Mouse (Mus musculus) embryonic fibroblast, embryonic 13.5 days (primary cell): ENCODE results near the gene Med24. TPM values are rescaled to one million over a fixed set of nuclear protein-coding genes. Genes with fewer than 3 reads are reported as not detected.

ENCODE experiments used
- H3K27ac ChIP-seq: 2 replicates; pipeline ENCODE4 v1.5.1; 2012; ENCODE audit warnings: low read length, control low read depth, inconsistent platforms; ENCODE audit not compliant: insufficient read depth
- H3K4me1 ChIP-seq: 2 replicates; pipeline ENCODE4 v1.6.1; 2011; ENCODE audit warnings: low read length; ENCODE audit not compliant: control insufficient read depth, insufficient read depth
- H3K4me3 ChIP-seq: 2 replicates; pipeline ENCODE4 v1.5.1; 2011; ENCODE audit warnings: mild to moderate bottlenecking, control low read depth, low read length; ENCODE audit not compliant: insufficient read depth
- CTCF ChIP-seq: IDR thresholded peaks from 2 replicates; pipeline ENCODE4 v1.5.1; 2011; ENCODE audit warnings: mild to moderate bottlenecking, control low read depth, low read length, moderate library complexity, borderline replicate concordance; ENCODE audit not compliant: insufficient read depth
- POLR2A ChIP-seq: IDR thresholded peaks from 2 replicates; pipeline ENCODE4 v1.6.1; 2011; ENCODE audit warnings: low read depth, mild to moderate bottlenecking, control low read depth, low read length, moderate library complexity
- polyA plus RNA-seq: library from polyadenylated mRNA; stranded (reverse); fragments of >200 nt; gene quantifications from 2 replicates; pipeline ENCODE4 v1.2.4, GENCODE M21; 2011; ENCODE audit warnings: low read depth; ENCODE audit not compliant: missing spikeins, insufficient read length

Med24 gene
- polyA plus RNA-seq, 1 experiment, result 58.1 TPM

- Histone ChIP-seq H3K4me1 (peaks cover 16% of the 10 kb centered on the region), H3K27ac (no peak overlapping the region), H3K4me3 (no peak overlapping the region)
- TF ChIP-seq POLR2A, result no peak
- TF ChIP-seq CTCF, result no peak
Observed at GRCm38 (mm10) chr11:98765421-98766309, 36.4 kb upstream of the Med24 start.

GRCm38 (mm10) chr11:98764746-98765145 is 35.5 kb upstream of the Med24 start:
- Histone ChIP-seq H3K4me1 (peaks cover 16% of the 10 kb centered on the region), H3K4me3 (no peak overlapping the region), H3K27ac (no peak overlapping the region)
- TF ChIP-seq CTCF, result no peak

GRCm38 (mm10) chr11:98764091-98764490 is 34.9 kb upstream of the Med24 start:
- TF ChIP-seq POLR2A, result no peak
- no peak for TF ChIP-seq CTCF
- Histone ChIP-seq H3K4me1 (peaks cover 16% of the 10 kb centered on the region), H3K4me3 (no peak overlapping the region), H3K27ac (no peak overlapping the region)

- Histone ChIP-seq H3K4me1 (peaks cover 16% of the 10 kb centered on the region), H3K4me3 (no peak overlapping the region), H3K27ac (peak overlapping the region; percentile 41)
- TF ChIP-seq CTCF, result no peak
- TF ChIP-seq POLR2A, result no peak
Observed at GRCm38 (mm10) chr11:98763502-98763861, 34.2 kb upstream of the Med24 start.

GRCm38 (mm10) chr11:98762756-98763501 is 33.7 kb upstream of the Med24 start:
- Histone ChIP-seq H3K4me1 (peaks cover 13% of the 10 kb centered on the region), H3K4me3 (no peak overlapping the region), H3K27ac (no peak overlapping the region; the same call in 1 of the 2 replicates)
- TF ChIP-seq CTCF, result peak; percentile 12; the same call in 1 of the 2 replicates
- peak; percentile 26; the same call in 1 of the 2 replicates for TF ChIP-seq POLR2A

- H3K4me1 ChIP-seq, result peaks cover 13% of the 10 kb centered on the region
- TF ChIP-seq POLR2A, result no peak
- no peak for TF ChIP-seq CTCF
- no peak overlapping the region for H3K27ac ChIP-seq
- no peak overlapping the region for H3K4me3 ChIP-seq
Observed at GRCm38 (mm10) chr11:98761939-98762338, 32.7 kb upstream of the Med24 start.

- H3K27ac ChIP-seq, result no peak overlapping the region
- peaks cover 4% of the 10 kb centered on the region; the same call in 1 of the 2 replicates for H3K4me1 ChIP-seq
- TF ChIP-seq POLR2A, result no peak
- TF ChIP-seq CTCF, result no peak
- no peak overlapping the region for H3K4me3 ChIP-seq
Observed at GRCm38 (mm10) chr11:98756711-98757110, 27.5 kb upstream of the Med24 start.

- peaks cover 4% of the 10 kb centered on the region; the same call in 1 of the 2 replicates for H3K4me1 ChIP-seq
- no peak overlapping the region for H3K4me3 ChIP-seq
- no peak overlapping the region for H3K27ac ChIP-seq
- TF ChIP-seq POLR2A (no peak), CTCF (no peak)
Observed at GRCm38 (mm10) chr11:98755726-98756380, 26.6 kb upstream of the Med24 start.

- no peak for TF ChIP-seq POLR2A
- TF ChIP-seq CTCF, result peak; percentile 92
- Histone ChIP-seq H3K4me1 (peaks cover 4% of the 10 kb centered on the region; the same call in 1 of the 2 replicates), H3K4me3 (no peak overlapping the region), H3K27ac (no peak overlapping the region)
Observed at GRCm38 (mm10) chr11:98754621-98755181, 25.5 kb upstream of the Med24 start.
